Mouse (Mus musculus) liver, embryonic 14.5 days (tissue): ENCODE data around the gene Vps4a.

Source experiments
- CTCF ChIP-seq: IDR thresholded peaks from 2 replicates; pipeline ENCODE4 v1.5.1; 2016; ENCODE audit warnings: antibody characterized with exemption, low read depth, control low read depth
- EP300 ChIP-seq: IDR thresholded peaks from 2 replicates; pipeline ENCODE4 v1.6.1; 2016; ENCODE audit warnings: antibody characterized with exemption, low read depth

- TF ChIP-seq CTCF: no peak
- no peak for TF ChIP-seq EP300
These were observed 14.5 kb downstream of the Vps4a start for GRCm38 (mm10) chr8:107045478-107045877.
